Mouse (Mus musculus) left cerebral cortex, adult 8-10 months (tissue): Measurements from ENCODE around the gene Ifi47. TPM values are rescaled to one million over a fixed set of nuclear protein-coding genes. Genes with fewer than 3 reads are reported as not detected.
"Not testable (repeated sequence)": the region's sequence is repeated elsewhere in the genome, so short reads cannot be mapped to it uniquely, and the experiment has no call there.

Experiments
- DNase-seq, 2 experiments: peaks; one replicate each; pipeline ENCODE4 v3.0.0; 2022; ENCODE audit warnings: low spot score in 2 of 2
- total RNA-seq, 4 experiments: library from RNA; stranded (reverse); gene quantifications; 2 replicates each; pipeline ENCODE4 v1.2.4; 2022

The Ifi47 gene
- total RNA-seq = 1 to 10 TPM in 1 of 4 experiments, under 1 TPM in 3; 0.81 to 1.0 (median 0.88) TPM

DNA sequence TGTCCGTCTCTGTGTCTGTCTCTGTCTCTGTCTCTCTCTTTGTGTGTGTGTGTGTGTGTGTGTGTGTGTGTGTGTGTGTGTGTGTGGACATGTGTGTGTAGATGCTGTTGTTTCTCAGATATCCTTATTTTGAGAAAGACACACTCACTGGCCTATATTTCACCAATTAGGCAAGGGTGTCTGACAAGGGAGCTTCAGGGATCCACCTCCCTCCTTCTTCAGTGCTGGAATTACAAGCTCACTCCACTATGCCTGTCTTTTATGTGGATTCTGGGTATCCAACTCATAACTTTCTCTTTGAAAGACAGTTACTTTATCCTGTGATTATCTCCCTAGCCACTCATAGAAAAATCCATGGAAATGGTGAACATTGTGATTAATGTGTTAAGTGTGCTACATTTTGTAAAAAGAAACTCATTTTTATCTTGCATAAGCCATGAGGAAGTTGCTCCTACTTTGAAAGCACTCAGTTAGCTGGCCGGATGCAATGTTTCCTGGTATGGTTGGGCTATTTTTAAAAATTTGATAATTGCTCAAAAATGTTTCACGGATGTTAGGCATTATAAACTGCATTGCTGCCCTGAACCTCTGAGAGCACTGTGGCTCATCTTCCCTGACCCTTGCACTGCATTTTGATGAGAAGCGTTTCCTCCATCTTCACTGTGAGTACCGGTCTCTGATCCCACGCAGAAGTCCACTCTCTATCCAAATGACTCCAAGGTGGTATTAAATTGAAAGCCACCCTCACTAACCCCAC lies at the start of gene Ifi47:
Gene Ifi47 (plus strand): TSS at position 587 of the 757 bp plus-strand sequence.
- not testable (repeated sequence) for DNase-seq

DNA sequence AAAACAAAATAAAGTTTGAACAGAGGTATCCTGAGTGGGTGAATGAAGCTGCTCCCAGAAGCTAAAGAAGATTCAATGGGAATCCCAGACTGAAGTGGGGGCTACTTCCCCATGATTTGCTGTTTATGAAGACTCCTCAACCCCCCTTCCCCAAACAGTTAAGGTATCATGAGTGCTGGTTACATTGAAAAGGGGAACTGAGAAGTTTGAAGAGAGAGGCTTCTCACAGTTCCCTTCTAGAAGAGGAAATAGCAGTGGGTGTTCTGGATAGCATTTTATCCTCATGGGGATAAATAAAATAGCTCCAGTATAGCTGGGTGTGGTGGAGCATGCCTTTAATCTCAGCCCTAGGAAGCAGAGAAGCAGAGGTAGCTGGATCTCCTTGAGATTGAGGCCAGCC lies 26.3 kb upstream of the Ifi47 start:
- not testable (repeated sequence) for DNase-seq

DNA sequence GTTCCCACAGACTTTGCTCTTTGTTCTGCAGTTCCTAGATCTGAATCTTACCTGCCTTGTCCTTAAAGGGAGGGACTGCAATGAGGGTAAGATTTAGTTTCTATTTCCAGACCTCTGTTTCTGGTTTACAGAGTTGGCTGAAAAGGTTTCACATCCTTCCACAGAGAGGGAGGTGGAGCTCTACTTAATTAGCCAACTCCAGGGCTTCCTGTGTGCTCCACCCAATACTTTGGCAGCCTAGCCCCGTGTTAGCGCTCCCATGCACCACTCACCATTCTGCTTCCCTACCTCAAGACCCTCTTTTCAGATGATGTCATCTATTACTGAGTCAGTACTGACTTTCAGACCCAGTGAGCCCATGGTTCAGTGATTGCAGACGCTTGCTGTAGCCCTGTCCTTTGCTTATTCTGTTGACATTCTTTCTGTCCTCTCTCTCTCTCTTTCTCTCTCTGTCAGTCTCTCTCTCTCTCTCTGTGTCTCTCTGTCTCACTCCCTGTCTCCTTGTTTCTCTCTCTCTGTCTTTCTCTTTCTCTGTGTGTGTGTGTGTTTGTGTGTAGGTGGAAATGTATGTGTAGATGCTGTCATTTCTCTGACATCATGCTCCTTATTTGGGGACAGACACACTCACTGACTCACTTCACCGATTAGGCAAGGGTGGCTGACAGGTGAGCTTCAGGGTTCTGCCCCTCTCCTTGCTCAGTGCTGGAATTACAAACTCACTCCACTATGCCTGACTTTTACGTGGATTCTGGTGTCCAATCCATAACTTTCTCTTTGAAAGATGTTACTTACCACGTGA lies 25.1 kb upstream of the Ifi47 start, which contains the start of gene 9930111J21Rik2:
Gene 9930111J21Rik2 (minus strand): TSS at position 150 of the 799 bp plus-strand sequence.
- not testable (repeated sequence) for DNase-seq

DNA sequence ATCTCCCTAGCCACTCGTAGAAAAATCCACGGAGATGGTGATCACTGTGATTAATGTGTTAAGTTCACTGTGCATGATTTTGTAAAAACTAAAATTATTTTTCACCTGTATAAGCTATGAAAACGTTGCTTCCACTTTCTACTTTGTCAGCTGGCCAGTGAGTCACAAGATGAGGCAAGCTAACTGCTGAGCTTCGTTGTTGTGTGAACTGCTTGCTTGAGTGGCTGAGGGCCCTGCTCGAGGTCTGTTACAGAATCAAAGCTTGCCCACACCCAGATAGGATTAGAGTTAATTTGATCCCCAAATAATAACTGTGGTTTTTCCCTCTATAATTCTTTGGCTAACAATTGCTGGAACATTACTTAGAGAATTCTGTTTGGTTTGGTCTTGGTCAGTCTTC lies 24.5 kb upstream of the Ifi47 start:
- not testable (repeated sequence) for DNase-seq

DNA sequence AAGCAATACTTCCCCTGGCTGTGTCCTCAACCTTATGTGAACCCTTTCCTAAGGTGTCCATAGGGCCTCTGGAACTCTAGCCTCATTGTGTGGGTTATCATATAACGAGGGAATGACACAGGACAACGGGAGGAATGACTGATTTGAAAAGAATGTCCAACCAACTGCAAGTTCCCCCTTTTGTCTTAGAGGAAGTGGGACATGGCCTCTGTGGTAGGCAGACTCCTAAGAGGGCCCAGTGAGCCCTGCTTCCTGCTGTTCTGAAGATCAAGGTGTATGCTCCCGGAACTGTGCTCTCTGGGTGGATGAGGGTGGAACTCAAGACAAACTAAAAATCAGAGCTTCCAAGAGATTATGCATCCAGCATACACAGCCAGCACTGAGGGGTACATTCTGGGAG lies 16.3 kb upstream of the Ifi47 start:
- not testable (repeated sequence) for DNase-seq

GRCm38 (mm10) chr11:49061865-49062264 lies 14.5 kb upstream of the Ifi47 start:
- not testable (repeated sequence) for DNase-seq

DNA sequence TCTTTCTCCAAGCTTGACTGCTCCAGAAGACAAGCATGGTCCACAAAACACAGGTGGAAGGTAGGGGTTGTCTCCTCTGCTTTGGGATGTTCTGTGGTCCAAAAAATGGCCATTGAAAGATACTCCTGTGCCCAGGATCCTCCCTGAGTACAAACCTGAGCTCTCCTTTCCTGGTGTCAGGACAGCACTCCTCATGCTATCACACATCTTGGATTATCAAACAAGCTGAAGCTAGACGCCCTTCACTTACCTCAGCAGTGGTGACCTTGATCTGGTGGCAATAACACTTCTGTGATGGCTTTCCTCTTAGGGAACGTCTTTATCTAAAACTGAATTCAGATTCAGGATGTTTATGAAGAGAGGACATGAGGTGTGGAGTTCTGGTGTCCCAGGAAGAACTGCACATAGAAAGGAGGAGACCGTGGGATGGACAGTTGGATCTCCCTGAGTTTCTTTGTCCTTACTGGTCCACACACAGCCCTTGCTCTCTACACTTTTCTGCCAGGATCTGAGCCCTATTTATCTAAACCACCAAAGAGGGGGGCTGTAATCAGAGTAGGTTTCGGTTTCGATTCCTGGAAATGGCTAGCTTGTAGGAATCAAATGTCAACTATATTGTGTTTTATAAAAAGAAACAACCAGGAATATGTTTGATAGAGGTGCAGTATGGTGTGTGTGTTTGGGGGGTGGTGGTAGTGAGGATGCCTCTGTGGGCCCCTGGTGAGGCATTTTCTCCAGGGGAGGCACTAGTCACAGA lies 12.5 kb upstream of the Ifi47 start, which contains the start of gene Tgtp2:
Gene Tgtp2 (minus strand): TSS at position 494 of the 757 bp plus-strand sequence.
- not testable (repeated sequence) for DNase-seq

DNA sequence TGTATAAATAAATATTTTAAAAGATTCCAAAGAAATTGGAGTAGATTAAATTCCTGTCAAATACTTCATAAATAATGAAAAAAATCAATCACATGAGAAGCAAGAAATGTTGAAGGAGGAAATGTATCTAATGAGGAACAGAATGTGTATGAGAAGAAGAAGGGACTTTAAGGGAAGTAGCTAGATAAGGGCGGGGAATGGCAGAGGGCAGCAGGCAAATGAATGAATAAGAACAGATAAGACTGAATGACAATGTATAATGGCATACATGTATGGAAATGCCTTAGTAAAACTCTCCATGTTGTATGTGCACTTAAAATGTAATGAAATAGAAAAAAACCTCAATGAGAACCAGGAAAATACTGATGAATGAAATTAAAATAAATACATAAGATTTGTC lies 8.0 kb upstream of the Ifi47 start:
- DNase-seq = no peak

GRCm38 (mm10) chr11:49077012-49077411 lies 625 bp downstream of the Ifi47 start:
- DNase-seq = no peak

DNA sequence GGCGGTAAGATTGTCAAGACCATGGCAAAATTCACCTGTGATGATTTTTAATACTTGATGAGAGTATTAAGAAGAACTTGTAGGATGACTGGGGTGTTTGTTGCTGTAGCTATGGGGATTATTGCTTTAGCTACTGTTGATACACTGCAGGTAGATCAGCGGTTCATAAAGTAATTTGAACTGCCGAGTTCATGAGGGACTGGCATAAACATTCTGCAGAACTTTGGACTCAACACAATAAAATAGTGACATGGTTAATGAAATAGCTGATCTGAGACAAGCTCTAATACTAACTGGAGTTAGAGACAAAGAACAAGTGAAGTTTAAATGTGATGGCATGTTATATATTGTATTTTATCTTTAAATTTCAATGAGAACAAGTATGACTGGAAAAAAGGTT lies 2.3 kb downstream of the Ifi47 start:
- no peak for DNase-seq

DNA sequence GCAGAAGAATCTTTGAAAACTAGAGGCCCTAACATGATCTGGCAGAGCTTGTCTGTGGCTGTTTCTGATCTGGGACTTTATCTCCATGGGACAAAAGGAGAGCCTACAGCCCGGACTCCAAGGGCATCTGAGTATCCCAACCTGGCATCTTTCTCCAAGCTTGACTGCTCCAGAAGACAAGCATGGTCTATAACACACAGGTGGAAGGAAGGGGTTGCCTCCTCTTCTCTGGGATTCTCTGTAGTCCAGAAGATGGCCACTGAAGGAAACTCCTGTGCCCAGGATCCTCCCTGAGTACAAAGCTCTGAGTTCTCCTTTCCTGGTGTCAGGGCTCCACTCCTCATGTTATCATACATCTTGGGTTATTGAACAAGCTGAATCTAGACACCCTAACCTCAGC lies 4.2 kb downstream of the Ifi47 start:
- no peak for DNase-seq

- DNase-seq = no peak
Measured at GRCm38 (mm10) chr11:49081356-49081755, 5.0 kb downstream of the Ifi47 start.

DNA sequence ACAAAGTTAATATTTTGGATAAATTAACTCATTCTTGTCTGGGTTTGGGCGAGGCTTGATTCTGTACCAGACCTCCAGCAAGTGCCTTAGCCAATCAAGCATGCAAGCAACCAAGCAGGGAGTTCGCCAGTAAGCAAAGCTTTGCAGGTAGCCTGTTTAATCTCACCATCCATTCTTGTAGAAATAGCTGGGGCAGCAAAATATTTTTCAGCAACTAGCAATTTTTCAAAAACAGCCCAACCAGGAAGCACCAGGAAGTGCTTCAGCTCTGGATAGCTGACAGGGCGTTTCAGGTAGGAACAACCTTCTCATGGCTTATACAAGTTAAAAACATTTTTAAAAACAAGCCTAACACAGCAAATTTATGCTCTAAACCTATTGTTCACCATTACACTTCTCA lies 5.5 kb downstream of the Ifi47 start:
- no peak for DNase-seq

- DNase-seq = peak in 1 of 2 experiments; percentile 16
Measured at GRCm38 (mm10) chr11:49083146-49083545, 6.8 kb downstream of the Ifi47 start.

DNA sequence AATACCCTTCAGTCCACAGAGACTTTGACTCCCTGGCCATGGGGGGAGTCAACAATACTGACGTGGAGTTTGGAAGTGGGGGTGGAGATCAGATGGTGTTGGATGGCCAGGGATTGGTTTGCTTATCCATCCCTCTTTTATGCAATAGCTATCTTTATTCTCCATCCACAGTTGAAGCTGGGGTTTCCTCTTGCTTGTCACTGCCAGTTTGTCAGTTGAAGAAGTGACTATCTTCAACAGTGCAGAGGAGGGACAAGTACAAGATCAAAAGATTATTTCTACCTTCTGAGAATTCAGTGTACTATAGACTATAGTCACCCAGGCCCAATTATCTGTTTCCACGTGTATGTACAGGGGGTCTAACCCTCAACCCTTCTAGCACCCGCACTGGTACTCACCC lies 7.4 kb downstream of the Ifi47 start:
- DNase-seq = no peak

- DNase-seq = no peak
Measured at GRCm38 (mm10) chr11:49084385-49084784, 8.0 kb downstream of the Ifi47 start.

GRCm38 (mm10) chr11:49084875-49085274 lies 8.5 kb downstream of the Ifi47 start:
- no peak for DNase-seq

- DNase-seq = no peak
Measured at GRCm38 (mm10) chr11:49086858-49087361, 10.5 kb downstream of the Ifi47 start.

DNA sequence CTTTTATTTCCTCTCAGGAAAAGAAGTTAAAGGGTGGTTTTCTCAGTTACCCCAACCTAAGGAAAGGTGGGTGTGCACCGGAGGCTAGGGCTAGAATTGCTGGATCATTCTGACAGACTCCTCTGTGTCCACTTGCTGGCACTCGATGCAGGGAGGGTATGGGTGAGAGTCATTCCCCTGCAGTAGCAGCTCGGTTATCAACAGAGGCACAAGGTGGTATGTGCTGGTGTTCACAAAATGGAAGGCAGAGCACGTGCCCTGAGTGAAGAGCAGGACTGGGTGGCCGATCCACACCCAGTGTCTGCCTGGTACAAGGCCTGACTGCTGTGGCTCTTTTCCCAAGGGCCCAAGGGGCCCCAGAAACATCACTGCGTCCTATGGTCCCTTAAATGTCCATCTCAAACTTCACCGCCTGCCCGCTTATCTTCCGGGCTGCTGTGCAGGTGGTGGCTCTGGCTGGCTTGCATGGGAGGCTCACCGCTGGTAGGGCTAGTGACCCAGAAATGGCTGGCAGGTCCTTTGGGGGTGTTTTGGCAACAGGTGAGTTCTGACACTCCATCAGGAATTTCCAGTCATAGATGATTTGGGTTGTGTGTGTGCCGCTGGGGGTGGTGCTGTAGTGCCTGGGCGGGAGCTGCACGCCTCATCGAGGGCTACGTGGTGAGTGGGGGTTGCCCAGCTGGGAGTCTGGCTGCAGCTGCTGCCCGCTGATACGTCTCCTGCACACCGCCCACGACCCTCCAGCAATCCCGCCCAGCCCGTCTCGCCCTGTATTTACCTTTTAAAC lies 11.6 kb downstream of the Ifi47 start:
- no peak for DNase-seq

DNA sequence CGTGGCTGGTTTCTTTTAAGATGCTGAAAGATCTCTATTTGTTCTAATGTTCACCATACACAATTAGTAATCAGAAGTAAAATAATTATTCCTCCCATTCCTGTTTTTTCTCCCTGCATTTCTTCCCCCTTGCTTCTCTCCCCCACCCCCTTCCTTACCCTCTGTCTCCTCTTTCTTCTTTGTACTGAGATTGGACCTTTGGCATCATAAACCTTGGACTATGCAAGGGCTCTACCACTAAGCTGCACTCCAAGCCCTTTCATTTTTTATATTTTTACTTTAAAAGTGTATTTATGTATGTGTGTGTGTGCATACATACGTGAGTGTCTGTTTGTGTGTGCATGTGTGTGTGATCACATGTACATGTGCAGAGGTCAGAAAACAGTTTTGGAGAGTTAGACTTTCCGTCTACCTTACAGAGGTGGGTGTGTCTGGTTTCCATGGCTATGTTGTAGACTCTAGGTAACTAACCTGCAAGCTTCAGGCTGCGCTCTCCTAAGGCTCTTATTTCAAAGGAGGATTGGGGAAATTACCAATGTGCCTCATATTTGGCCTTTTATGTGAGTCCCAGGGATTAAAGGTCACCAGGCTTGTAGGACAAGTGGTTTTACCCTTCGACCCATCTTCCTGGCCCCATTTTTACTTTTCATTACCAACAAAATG lies 12.7 kb downstream of the Ifi47 start:
- no peak for DNase-seq
